ENCODE assay signal across 9 mouse cellular contexts in genomic region chr1:168357680-168358611, GRCm38 (mm10).
DNase-seq lines count a peak whose midpoint lies in the region; ATAC-seq and TF ChIP-seq lines count a peak whose summit lies in the region.
"Had no signal": no experiment of that assay in that cellular context is flagged by ENCODE, and none has a peak within 500 bp of the region (broad histone marks: within the 10 kb centered on the region; RNA-seq: fewer than 3 reads in every experiment).

No protein-coding gene starts in this region.

- peak; percentile 36 for DNase-seq in lung, embryonic 14.5 days
- DNase-seq in lung, postnatal 4 days, result no peak
- peak; percentile 87 for DNase-seq in forebrain, embryonic 11.5 days (ENCODE audit: low spot score)
- DNase-seq in spleen, postnatal 4 days (ENCODE audit: low spot score in 2 of 2), result no peak
- no peak for DNase-seq in thymus, postnatal 14 days

- H3K27me3 ChIP-seq in lung, embryonic 14.5 days (ENCODE audit: insufficient read depth, low read length), result no peaks in the 10 kb centered on the region
- no peaks in the 10 kb centered on the region for H3K27me3 ChIP-seq in forebrain, embryonic 11.5 days (ENCODE audit: control insufficient read depth, insufficient read depth, low read length)
- H3K27me3 ChIP-seq in liver, embryonic 12.5 days (replicated peaks), result 0 out of 2 replicates have a peak, but pooled peaks cover 6% of the 10 kb centered on the region
- H3K27me3 ChIP-seq in stomach, embryonic 16.5 days (ENCODE audit: control insufficient read depth, insufficient read depth, low read length), result no peaks in the 10 kb centered on the region

- TF ChIP-seq CTCF in lung, embryonic 14.5 days (IDR thresholded peaks at IDR 0.05; ENCODE audit: low read depth), result no peak

- H3K27ac ChIP-seq in lung, embryonic 14.5 days (ENCODE audit: low read depth), result 0 out of 2 replicates have a peak overlapping the region, but pooled peaks have one; percentile 21
- H3K27ac ChIP-seq in forebrain, embryonic 11.5 days (ENCODE audit: low read depth, low read length), result peak overlapping the region; percentile 93
- no peak overlapping the region for H3K27ac ChIP-seq in liver, embryonic 12.5 days
- H3K27ac ChIP-seq in stomach, embryonic 16.5 days (ENCODE audit: low read length), result no peak overlapping the region
- H3K27ac ChIP-seq: macrophage had no signal

- ATAC-seq in lung, embryonic 14.5 days (ENCODE audit: insufficient read depth), result peak; percentile 23; the same call in 1 of the 2 replicates
- ATAC-seq in forebrain, embryonic 11.5 days (replicated peaks; ENCODE audit: low FRiP score), result peak; percentile 79
- no peak for ATAC-seq in liver, embryonic 12.5 days
- ATAC-seq in stomach, embryonic 16.5 days (ENCODE audit: insufficient read depth, low FRiP score), result no peak
- no peak for ATAC-seq in frontal cortex, adult (ENCODE audit: low TSS enrichment)

- peak overlapping the region; percentile 29 for H3K4me2 ChIP-seq in lung, embryonic 14.5 days
- H3K4me2 ChIP-seq in forebrain, embryonic 11.5 days (ENCODE audit: low read depth, low read length, severe bottlenecking), result peak overlapping the region; percentile 53
- peak overlapping the region; percentile 51 for H3K4me2 ChIP-seq in liver, embryonic 12.5 days
- peak overlapping the region; percentile 22 for H3K4me2 ChIP-seq in stomach, embryonic 16.5 days (ENCODE audit: low read depth, low read length)

- H3K4me1 ChIP-seq in lung, embryonic 14.5 days (ENCODE audit: insufficient read depth), result peaks cover 35% of the 10 kb centered on the region
- H3K4me1 ChIP-seq in forebrain, embryonic 11.5 days (replicated peaks; ENCODE audit: control insufficient read depth, insufficient read depth, low read length), result peaks cover 49% of the 10 kb centered on the region
- peaks cover 29% of the 10 kb centered on the region for H3K4me1 ChIP-seq in liver, embryonic 12.5 days
- peaks cover 36% of the 10 kb centered on the region for H3K4me1 ChIP-seq in stomach, embryonic 16.5 days (ENCODE audit: control insufficient read depth, insufficient read depth, low read length)

- H3K9me3 ChIP-seq in lung, embryonic 14.5 days (ENCODE audit: low read depth, low read length), result no peaks in the 10 kb centered on the region
- no peaks in the 10 kb centered on the region for H3K9me3 ChIP-seq in forebrain, embryonic 11.5 days (ENCODE audit: control insufficient read depth, low read length)
- no peaks in the 10 kb centered on the region for H3K9me3 ChIP-seq in liver, embryonic 12.5 days (replicated peaks)
- H3K9me3 ChIP-seq in stomach, embryonic 16.5 days (replicated peaks; ENCODE audit: control insufficient read depth, low read length), result no peaks in the 10 kb centered on the region

- 23% methylated on average over 26 of the region's 26 CpGs for WGBS in lung, embryonic 14.5 days
- WGBS in forebrain, embryonic 11.5 days, result 1% methylated on average over 26 of the region's 26 CpGs
- 39% methylated on average over 26 of the region's 26 CpGs for WGBS in liver, embryonic 12.5 days (ENCODE audit: insufficient replicate concordance)
- WGBS in stomach, embryonic 16.5 days, result 28% methylated on average over 26 of the region's 26 CpGs

- no peak overlapping the region for H3K9ac ChIP-seq in lung, embryonic 14.5 days
- peak overlapping the region; percentile 53 for H3K9ac ChIP-seq in forebrain, embryonic 11.5 days (ENCODE audit: low read length)
- H3K9ac ChIP-seq in liver, embryonic 12.5 days, result no peak overlapping the region
- H3K9ac ChIP-seq in stomach, embryonic 16.5 days (ENCODE audit: low read length), result peak overlapping the region; percentile 36; the same call in 1 of the 2 replicates

- H3K36me3 ChIP-seq in lung, embryonic 14.5 days (ENCODE audit: insufficient read depth), result peaks cover 5% of the 10 kb centered on the region; the same call in 1 of the 2 replicates
- H3K36me3 ChIP-seq in forebrain, embryonic 11.5 days (ENCODE audit: control insufficient read depth, insufficient read depth, low read length), result no peaks in the 10 kb centered on the region
- no peaks in the 10 kb centered on the region for H3K36me3 ChIP-seq in liver, embryonic 12.5 days
- no peaks in the 10 kb centered on the region for H3K36me3 ChIP-seq in stomach, embryonic 16.5 days (ENCODE audit: control insufficient read depth, insufficient read depth, low read length)

- no peak overlapping the region; the same call in 1 of the 2 replicates for H3K4me3 ChIP-seq in lung, embryonic 14.5 days (ENCODE audit: low read depth, low read length)
- H3K4me3 ChIP-seq in forebrain, embryonic 11.5 days (ENCODE audit: low read depth, low read length), result peak overlapping the region; percentile 24; the same call in 1 of the 2 replicates
- no peak overlapping the region for H3K4me3 ChIP-seq in liver, embryonic 12.5 days
- 0 out of 2 replicates have a peak overlapping the region, but pooled peaks have one; percentile 4 for H3K4me3 ChIP-seq in stomach, embryonic 16.5 days (replicated peaks; ENCODE audit: low read length)

Comparison
In these comparisons a context has a peak if more than half of its experiments do, and no peak if none do; other contexts are left out.
1. DNase-seq: peak in lung, embryonic 14.5 days (single experiment) and forebrain, embryonic 11.5 days (single experiment); none in lung, postnatal 4 days (0 of 2), spleen, postnatal 4 days (0 of 2) and thymus, postnatal 14 days (single experiment).
2. ATAC-seq: peak in lung, embryonic 14.5 days (single experiment) and forebrain, embryonic 11.5 days (single experiment); none in liver, embryonic 12.5 days (single experiment), stomach, embryonic 16.5 days (single experiment) and frontal cortex, adult (single experiment).
3. H3K27ac ChIP-seq: peak in lung, embryonic 14.5 days (single experiment) and forebrain, embryonic 11.5 days (single experiment); none in liver, embryonic 12.5 days (single experiment) and stomach, embryonic 16.5 days (single experiment).
4. H3K4me3 ChIP-seq: peak in forebrain, embryonic 11.5 days (single experiment) and stomach, embryonic 16.5 days (single experiment); none in lung, embryonic 14.5 days (single experiment) and liver, embryonic 12.5 days (single experiment).
5. H3K9ac ChIP-seq: peak in forebrain, embryonic 11.5 days (single experiment) and stomach, embryonic 16.5 days (single experiment); none in lung, embryonic 14.5 days (single experiment) and liver, embryonic 12.5 days (single experiment).
6. Peak in every context shown above with its lines, with median percentiles within 50 percentile points of each other: H3K4me2 ChIP-seq.